Mouse (Mus musculus): ENCODE measurements around the gene Atp2a2.
A peak's percentile ranks its signal among the peaks of the same experiment; 100 is the strongest.
"Not testable (repeated sequence)": the region's sequence is repeated elsewhere in the genome, so short reads cannot be mapped to it uniquely, and the experiment has no call there.

Gene Atp2a2

GRCm38 (mm10) chr5:122452194-122452593 lies 49.8 kb downstream of the Atp2a2 start:
- no peak for DNase-seq (ENCODE audit: low spot score in 2 of 2)

GRCm38 (mm10) chr5:122451324-122451723 lies 50.7 kb downstream of the Atp2a2 start:
- no peak for DNase-seq (ENCODE audit: low spot score in 2 of 2)

- DNase-seq (ENCODE audit: low spot score in 2 of 2) = no peak
These were observed 51.1 kb downstream of the Atp2a2 start for GRCm38 (mm10) chr5:122450913-122451317.

GRCm38 (mm10) chr5:122449946-122450345 lies 52.1 kb downstream of the Atp2a2 start:
- no peak for DNase-seq (ENCODE audit: low spot score in 2 of 2)

- DNase-seq (ENCODE audit: low spot score in 2 of 2) = no peak
These were observed 53.2 kb downstream of the Atp2a2 start for GRCm38 (mm10) chr5:122448869-122449268.

GRCm38 (mm10) chr5:122447857-122448256 lies 54.2 kb downstream of the Atp2a2 start:
- DNase-seq (ENCODE audit: low spot score in 2 of 2) = no peak

GRCm38 (mm10) chr5:122445051-122445610 lies 56.9 kb downstream of the Atp2a2 start:
- DNase-seq (ENCODE audit: low spot score in 2 of 2) = no peak

GRCm38 (mm10) chr5:122444492-122444891 lies 57.5 kb downstream of the Atp2a2 start:
- DNase-seq (ENCODE audit: low spot score in 2 of 2) = no peak

- DNase-seq (ENCODE audit: low spot score in 2 of 2) = peak; percentile 68 to 69
These were observed 61.9 kb downstream of the Atp2a2 start for GRCm38 (mm10) chr5:122440095-122440630.

- DNase-seq (ENCODE audit: low spot score in 2 of 2) = peak; percentile 57 to 66
These were observed 62.5 kb downstream of the Atp2a2 start for GRCm38 (mm10) chr5:122439400-122440094.

GRCm38 (mm10) chr5:122434541-122434940 lies 67.5 kb downstream of the Atp2a2 start:
- DNase-seq (ENCODE audit: low spot score in 2 of 2) = no peak

GRCm38 (mm10) chr5:122431221-122431620 lies 70.8 kb downstream of the Atp2a2 start:
- DNase-seq (ENCODE audit: low spot score in 2 of 2) = no peak

- DNase-seq (ENCODE audit: low spot score in 2 of 2) = no peak
These were observed 71.8 kb downstream of the Atp2a2 start for GRCm38 (mm10) chr5:122430036-122430775.

GRCm38 (mm10) chr5:122425550-122425949 lies 76.5 kb downstream of the Atp2a2 start:
- DNase-seq (ENCODE audit: low spot score in 2 of 2) = no peak

- no peak for DNase-seq (ENCODE audit: low spot score in 2 of 2)
These were observed 78.9 kb downstream of the Atp2a2 start for GRCm38 (mm10) chr5:122423083-122423482.

- peak; percentile 85 to 91 for DNase-seq (ENCODE audit: low spot score in 2 of 2)
These were observed 79.7 kb downstream of the Atp2a2 start for GRCm38 (mm10) chr5:122422071-122422964.

GRCm38 (mm10) chr5:122421271-122422068 lies 80.6 kb downstream of the Atp2a2 start, which contains the start of gene Anapc7:
Anapc7 (plus strand) TSS chr5:122421693.
- DNase-seq (ENCODE audit: low spot score in 2 of 2) = no peak

- not testable (repeated sequence) for DNase-seq (ENCODE audit: low spot score in 2 of 2)
These were observed 81.3 kb downstream of the Atp2a2 start for GRCm38 (mm10) chr5:122420676-122421075.

- no peak for DNase-seq (ENCODE audit: low spot score in 2 of 2)
These were observed 86.6 kb downstream of the Atp2a2 start for GRCm38 (mm10) chr5:122415465-122415864.

GRCm38 (mm10) chr5:122414351-122414750 lies 87.7 kb downstream of the Atp2a2 start:
- no peak for DNase-seq (ENCODE audit: low spot score in 2 of 2)

- DNase-seq (ENCODE audit: low spot score in 2 of 2) = peak in 1 of 2 experiments; percentile 48
These were observed 89.2 kb downstream of the Atp2a2 start for GRCm38 (mm10) chr5:122412826-122413225.
